ENCODE assay signal across 9 mouse cellular contexts in the genomic region with DNA sequence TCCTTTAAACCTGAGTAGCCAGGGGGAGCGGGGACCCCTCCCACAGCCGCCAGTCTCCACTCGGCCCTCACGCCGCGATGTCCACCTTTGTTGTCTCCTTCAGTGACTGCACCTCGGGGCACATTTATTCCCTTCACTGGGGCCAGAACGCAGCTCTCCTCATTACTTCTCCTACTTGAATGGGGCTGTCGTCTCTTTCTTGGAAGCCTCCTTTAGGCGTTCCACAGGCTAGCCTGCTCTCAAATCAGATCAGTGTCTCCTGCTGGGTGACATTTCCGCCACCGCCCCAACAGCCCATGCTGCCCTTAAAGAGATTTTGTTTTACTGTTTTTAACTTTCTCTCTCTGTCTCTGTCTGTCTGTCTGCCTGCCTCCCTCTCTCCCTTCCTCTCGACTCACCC. TPM values are rescaled to one million over a fixed set of nuclear protein-coding genes. Genes with fewer than 3 reads are reported as not detected.
DNase-seq lines count a peak whose midpoint lies in the region; ATAC-seq and TF ChIP-seq lines count a peak whose summit lies in the region.
"Had no signal": no experiment of that assay in that cellular context is flagged by ENCODE, and none has a peak within 500 bp of the region (broad histone marks: within the 10 kb centered on the region; RNA-seq: fewer than 3 reads in every experiment).

No protein-coding gene starts in this region.

- in situ Hi-C loops in ES-E14 (cut with MboI; ENCODE audit: low sequenced_read_pairs in 2 of 2, unreplicated experiment in 2 of 2), result loop anchor here in 1 of 2 experiments (25.0 kb wide), 1 partner anchor 225 kb away; no protein-coding TSS in a partner anchor

- H3K27me3 ChIP-seq in heart, embryonic 12.5 days (replicated peaks), result no peaks in the 10 kb centered on the region; the same call in 1 of the 2 replicates
- H3K27me3 ChIP-seq in hindbrain, embryonic 13.5 days, result peaks cover 6% of the 10 kb centered on the region; the same call in 1 of the 2 replicates
- H3K27me3 ChIP-seq in midbrain, embryonic 11.5 days (ENCODE audit: control insufficient read depth, insufficient read depth, low read length), result no peaks in the 10 kb centered on the region; the same call in 1 of the 2 replicates

- no peaks in the 10 kb centered on the region for H3K36me3 ChIP-seq in heart, embryonic 12.5 days
- H3K36me3 ChIP-seq in ES-E14 (ENCODE audit: control insufficient read depth, insufficient read depth, low read length, poor library complexity, severe bottlenecking), result no peaks in the 10 kb centered on the region
- H3K36me3 ChIP-seq in hindbrain, embryonic 13.5 days, result no peaks in the 10 kb centered on the region
- H3K36me3 ChIP-seq in midbrain, embryonic 11.5 days (ENCODE audit: control insufficient read depth, insufficient read depth, low read length), result no peaks in the 10 kb centered on the region

- H3K27ac ChIP-seq in heart, embryonic 12.5 days (ENCODE audit: poor library complexity, severe bottlenecking), result no peak overlapping the region
- H3K27ac ChIP-seq in ES-E14 (ENCODE audit: insufficient read depth, low read depth, low read length, poor library complexity, severe bottlenecking), result peak overlapping the region; percentile 8; the same call in 1 of the 2 replicates
- H3K27ac ChIP-seq in hindbrain, embryonic 13.5 days, result no peak overlapping the region
- H3K27ac ChIP-seq in midbrain, embryonic 11.5 days (ENCODE audit: low read depth, low read length), result no peak overlapping the region

- peak overlapping the region; percentile 74 for H3K4me2 ChIP-seq in heart, embryonic 12.5 days
- peak overlapping the region; percentile 46 for H3K4me2 ChIP-seq in hindbrain, embryonic 13.5 days
- H3K4me2 ChIP-seq in midbrain, embryonic 11.5 days, result peak overlapping the region; percentile 22; the same call in 1 of the 2 replicates

- H3K4me3 ChIP-seq in heart, embryonic 12.5 days, result peak overlapping the region; percentile 39
- peak overlapping the region; percentile 8 to 26; a peak in 3 of 4 replicates for H3K4me3 ChIP-seq in ES-E14 (ENCODE audit: insufficient read depth in 1 of 2, low read depth in 1 of 2, low read length in 2 of 2, poor library complexity in 1 of 2, severe bottlenecking in 1 of 2)
- H3K4me3 ChIP-seq in hindbrain, embryonic 13.5 days, result peak overlapping the region; percentile 17; the same call in 1 of the 2 replicates
- H3K4me3 ChIP-seq in midbrain, embryonic 11.5 days (ENCODE audit: low read depth, low read length), result no peak overlapping the region

- 7% methylated on average over 13 of the region's 13 CpGs for whole genome bisulfite sequencing in heart, embryonic 12.5 days
- 3% methylated on average over 13 of the region's 13 CpGs for WGBS in hindbrain, embryonic 13.5 days
- WGBS in midbrain, embryonic 11.5 days, result 7% methylated on average over 13 of the region's 13 CpGs

- DNase-seq in heart, adult 11 months, result no peak
- no peak for DNase-seq in ES-E14 (ENCODE audit: low read depth, low spot score)
- DNase-seq in midbrain, embryonic 11.5 days (ENCODE audit: low spot score, missing footprints), result peak; percentile 86
- DNase-seq in adrenal gland, adult 8-10 months, result no peak
- no peak for DNase-seq in c-Kit-positive CD71-positive TER-119-positive erythroid progenitor cells, embryonic 14.5 days (ENCODE audit: low spot score)
- no peak for DNase-seq in urinary bladder, postnatal 10 days (ENCODE audit: low spot score)

- peaks cover 18% of the 10 kb centered on the region for H3K4me1 ChIP-seq in heart, embryonic 12.5 days (replicated peaks)
- peaks cover 6 to 29% of the 10 kb centered on the region in 2 experiments for H3K4me1 ChIP-seq in ES-E14 (ENCODE audit: control insufficient read depth in 2 of 2, insufficient read depth in 2 of 2, low read length in 2 of 2, poor library complexity in 1 of 2)
- H3K4me1 ChIP-seq in hindbrain, embryonic 13.5 days (replicated peaks), result peaks cover 10% of the 10 kb centered on the region
- H3K4me1 ChIP-seq in midbrain, embryonic 11.5 days (ENCODE audit: control insufficient read depth, insufficient read depth, low read length), result no peaks in the 10 kb centered on the region; the same call in 1 of the 2 replicates

- H3K9ac ChIP-seq in heart, embryonic 12.5 days, result peak overlapping the region; percentile 65
- peak overlapping the region; percentile 22 for H3K9ac ChIP-seq in ES-E14 (ENCODE audit: insufficient read depth, low read depth, low read length, poor library complexity, severe bottlenecking)
- H3K9ac ChIP-seq in hindbrain, embryonic 13.5 days, result peak overlapping the region; percentile 55
- peak overlapping the region; percentile 9; the same call in 1 of the 2 replicates for H3K9ac ChIP-seq in midbrain, embryonic 11.5 days (ENCODE audit: low read length)

- peaks cover 1% of the 10 kb centered on the region; the same call in 1 of the 2 replicates for H3K9me3 ChIP-seq in heart, embryonic 12.5 days (replicated peaks)
- H3K9me3 ChIP-seq in ES-E14 (ENCODE audit: control insufficient read depth, insufficient read depth, low read depth, low read length), result no peaks in the 10 kb centered on the region
- H3K9me3 ChIP-seq in hindbrain, embryonic 13.5 days, result peaks cover 1% of the 10 kb centered on the region; the same call in 1 of the 2 replicates
- H3K9me3 ChIP-seq in midbrain, embryonic 11.5 days (ENCODE audit: control insufficient read depth, low read length), result no peaks in the 10 kb centered on the region

- no peak for ATAC-seq in heart, embryonic 12.5 days (ENCODE audit: insufficient number of reproducible peaks, low FRiP score)
- ATAC-seq in hindbrain, embryonic 13.5 days (ENCODE audit: low FRiP score), result no peak
- no peak for ATAC-seq in midbrain, embryonic 11.5 days (ENCODE audit: low FRiP score)

TF ChIP-seq in ES-E14, 5 proteins besides CTCF, POLR2A, EP300 and RAD21:
- TF ChIP-seq ZC3H11A (IDR thresholded peaks at IDR 0.05; ENCODE audit: borderline replicate concordance, low read depth, low read length) (no peak), CHD2 (IDR thresholded peaks at IDR 0.05; ENCODE audit: low read depth, low read length) (no peak), HCFC1 (IDR thresholded peaks at IDR 0.05; ENCODE audit: borderline replicate concordance, insufficient read depth, low read length) (no peak), MAFK (IDR thresholded peaks at IDR 0.05; ENCODE audit: insufficient read depth, low read depth, low read length) (no peak), ZNF384 (IDR thresholded peaks at IDR 0.05; ENCODE audit: low read depth, low read length) (no peak)
TF ChIP-seq in ES-E14: peak in this region for 0.

RNA-seq across cellular contexts. Expression of a gene that starts 9.9 kb away (rescaled TPM):
- not detected in 2 replicates for polyA plus RNA-seq in heart, embryonic 12.5 days (2016; fragmentation: Nextera tagmentation; extraction: Ambion mirVana)
- 0.98 and 2.0 TPM in 2 replicates for total RNA-seq in ES-E14 (2012; rRNA removed)
- 24.6 and 30.0 TPM in 2 replicates for polyA plus RNA-seq in hindbrain, embryonic 13.5 days (2015; fragmentation: Nextera tagmentation; extraction: Ambion mirVana)
- 4.4 and 4.7 TPM in 2 replicates for polyA plus RNA-seq in midbrain, embryonic 11.5 days (2014; fragmentation: Nextera tagmentation; extraction: Ambion mirVana)
- 1 to 10 TPM in 3 of 4 experiments, under 1 TPM in 1; 0.70 to 1.4 (median 1.2) TPM for total RNA-seq in adrenal gland, adult 8-10 months (2022)
- total RNA-seq: megakaryocyte-erythroid progenitor cell, adult 5-6 weeks had no signal

Comparison
In these comparisons a context has a peak if more than half of its experiments do, and no peak if none do; other contexts are left out.
1. H3K4me2 ChIP-seq: peak in every context shown above with its lines; median percentile 74 in heart, embryonic 12.5 days; 46 in hindbrain, embryonic 13.5 days; 22 in midbrain, embryonic 11.5 days.
2. H3K9ac ChIP-seq: peak in every context shown above with its lines; median percentile 65 in heart, embryonic 12.5 days; 55 in hindbrain, embryonic 13.5 days; 22 in ES-E14; 9 in midbrain, embryonic 11.5 days.